Mouse (Mus musculus) fat pad, adult 2 months (tissue): ENCODE results near the gene Uqcrfs1.
A peak's percentile ranks its signal among the peaks of the same experiment; 100 is the strongest.

Experiments
- DNase-seq: peaks from one replicate; pipeline ENCODE4 v3.0.0-alpha.2; 2011; ENCODE audit warnings: low read depth, low spot score; ENCODE audit errors: extremely low read depth

Gene Uqcrfs1

DNA sequence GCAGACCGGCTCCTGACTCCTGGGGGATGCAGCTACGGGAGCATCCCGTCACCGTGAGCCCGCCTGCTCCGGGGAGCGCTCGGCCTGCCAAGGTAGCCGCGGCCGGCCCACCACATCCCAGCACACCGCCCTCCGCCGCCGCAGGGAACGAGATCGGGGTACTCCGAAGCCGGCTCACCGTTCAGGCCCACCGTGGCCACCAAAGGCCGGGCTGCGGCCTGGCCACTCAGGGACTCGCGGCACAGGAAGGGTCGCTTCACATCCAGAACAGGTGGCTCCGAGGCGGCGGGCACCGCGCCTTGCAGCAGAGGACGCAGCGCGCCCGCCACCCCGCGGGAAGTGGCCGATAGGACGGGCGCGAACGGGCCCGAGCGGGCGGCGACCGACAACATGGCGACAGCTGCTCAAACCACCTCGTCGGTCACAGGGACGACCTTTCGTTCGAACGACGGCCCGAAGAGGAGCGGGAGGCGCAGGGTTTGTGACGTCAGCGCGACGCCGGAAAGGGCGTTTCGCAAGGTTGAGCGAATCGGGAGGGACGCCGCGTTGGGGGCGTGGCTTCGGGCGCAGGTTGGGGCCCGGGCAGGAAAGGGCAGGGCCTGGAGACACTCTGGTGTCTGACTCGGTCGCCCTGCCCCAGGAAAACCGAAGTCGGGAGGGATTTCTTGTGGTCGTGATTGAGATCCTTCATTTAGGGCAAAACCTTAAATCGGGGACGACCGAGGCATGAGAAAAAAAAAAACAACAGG is at the start of gene Uqcrfs1:
Gene Uqcrfs1 (minus strand): TSS at position 507 of the 749 bp plus-strand sequence.
- peak; percentile 25 for DNase-seq

DNA sequence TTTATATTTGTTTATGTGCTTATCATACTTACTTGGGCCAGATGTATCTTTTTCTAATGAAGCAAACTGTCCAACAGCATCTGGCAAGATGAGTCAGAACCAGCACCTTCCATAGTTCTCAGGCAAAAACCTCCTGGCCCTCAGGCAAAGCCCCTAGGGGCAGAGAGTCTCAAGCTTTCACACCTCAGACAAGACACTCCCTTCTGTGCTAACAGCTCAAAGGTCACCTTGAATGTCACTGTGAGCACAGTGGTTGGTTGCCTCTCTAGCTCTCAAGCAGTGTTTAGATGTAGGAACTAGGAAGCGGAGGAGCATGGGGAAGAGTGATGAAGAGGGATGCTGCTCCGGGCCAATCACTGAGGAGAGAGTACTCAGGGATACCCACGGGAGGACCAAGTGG is 40.6 kb upstream of the Uqcrfs1 start:
- DNase-seq: no peak

DNA sequence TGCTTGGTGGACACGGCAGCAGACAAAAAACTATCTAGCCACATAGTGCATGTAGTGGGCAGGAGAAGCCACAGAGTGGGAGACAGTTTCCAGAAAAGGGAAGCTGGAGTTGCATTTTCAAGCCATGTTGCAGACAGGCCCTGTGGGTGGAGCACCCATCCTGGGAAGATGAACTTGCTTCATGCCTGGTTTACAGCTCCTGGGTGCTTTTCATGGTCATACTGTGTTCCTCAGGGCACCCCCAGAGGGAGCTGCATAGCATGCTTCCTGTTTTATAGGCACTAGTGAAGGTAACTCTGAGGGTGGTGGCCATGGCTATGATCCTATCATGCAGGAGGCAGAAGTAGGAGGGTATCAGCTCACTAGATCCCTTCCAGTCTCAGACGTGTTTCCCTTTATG is 37.4 kb upstream of the Uqcrfs1 start:
- DNase-seq: no peak

- peak; percentile 81 for DNase-seq
These were observed 33.6 kb upstream of the Uqcrfs1 start for GRCm38 (mm10) chr13:30578806-30579205.

DNA sequence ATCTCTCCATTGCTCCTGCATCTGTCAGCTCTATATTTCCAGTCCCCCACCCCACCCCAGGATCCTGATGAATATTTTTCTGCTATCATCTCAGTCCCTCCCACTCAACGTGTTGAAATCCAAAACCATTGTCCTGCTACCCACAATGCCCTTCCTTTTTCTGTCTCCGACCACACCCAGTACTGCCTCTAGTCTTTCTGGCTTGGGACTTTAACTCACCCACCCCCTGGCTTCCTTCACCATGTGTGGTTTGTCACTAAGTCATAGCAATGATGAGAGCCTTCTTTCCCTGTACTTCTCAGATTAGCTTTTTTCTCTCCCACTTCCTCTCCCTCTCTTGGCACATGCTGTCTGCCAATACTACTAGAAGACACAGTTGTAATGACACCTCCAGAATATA is 31.7 kb upstream of the Uqcrfs1 start:
- DNase-seq: no peak

GRCm38 (mm10) chr13:30572971-30573370 is 27.8 kb upstream of the Uqcrfs1 start:
- no peak for DNase-seq

DNA sequence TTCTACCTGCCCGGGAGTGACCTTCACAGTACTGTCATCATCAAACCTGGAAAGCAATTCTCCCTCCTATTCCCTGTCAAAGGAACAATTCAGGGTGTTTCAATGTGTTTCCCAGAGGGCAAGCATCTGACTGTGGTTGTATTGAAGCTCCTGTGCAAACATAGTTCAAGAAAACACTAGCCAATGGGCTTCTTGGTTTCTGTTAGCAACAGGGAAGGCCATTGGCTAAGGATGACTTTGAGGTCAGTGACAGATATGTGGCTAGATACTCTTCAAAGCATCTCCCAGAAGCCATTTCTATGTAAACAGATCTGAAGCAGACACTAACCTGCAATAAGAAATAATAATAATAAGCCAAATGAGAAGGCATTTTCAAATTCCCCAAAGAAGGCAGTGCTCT is 25.0 kb upstream of the Uqcrfs1 start:
- DNase-seq: no peak

- DNase-seq: no peak
These were observed 22.4 kb upstream of the Uqcrfs1 start for GRCm38 (mm10) chr13:30567571-30567970.

GRCm38 (mm10) chr13:30566767-30567166 is 21.6 kb upstream of the Uqcrfs1 start:
- DNase-seq: no peak

- DNase-seq: no peak
These were observed 15.4 kb upstream of the Uqcrfs1 start for GRCm38 (mm10) chr13:30560603-30561002.

- DNase-seq: no peak
These were observed 14.9 kb upstream of the Uqcrfs1 start for GRCm38 (mm10) chr13:30560052-30560451.

DNA sequence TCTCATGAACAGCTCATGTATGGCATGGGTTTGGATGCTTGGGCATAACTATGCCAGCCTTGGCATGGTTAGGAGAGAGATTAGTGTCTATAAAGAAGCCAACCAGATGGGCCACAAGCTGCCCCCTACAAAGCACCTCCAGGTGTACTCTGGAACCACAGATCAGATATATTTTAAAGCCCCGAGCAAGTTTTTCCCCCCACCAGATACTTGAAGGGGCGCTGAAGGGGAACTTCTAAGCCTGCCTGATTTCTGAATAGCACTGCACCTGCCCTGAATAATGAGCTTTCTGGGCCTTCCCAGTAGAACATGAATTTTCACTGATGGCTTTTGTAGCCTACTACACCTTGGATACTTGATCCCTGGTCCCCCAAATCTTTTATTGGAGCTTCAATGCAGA is 12.6 kb upstream of the Uqcrfs1 start:
- no peak for DNase-seq

GRCm38 (mm10) chr13:30553051-30553587 is 8.0 kb upstream of the Uqcrfs1 start:
- DNase-seq: no peak

- no peak for DNase-seq
These were observed 4.2 kb upstream of the Uqcrfs1 start for GRCm38 (mm10) chr13:30549339-30549738.

- DNase-seq: no peak
These were observed 3.7 kb upstream of the Uqcrfs1 start for GRCm38 (mm10) chr13:30548835-30549234.

GRCm38 (mm10) chr13:30530761-30531160 is 14.4 kb downstream of the Uqcrfs1 start:
- DNase-seq: no peak

DNA sequence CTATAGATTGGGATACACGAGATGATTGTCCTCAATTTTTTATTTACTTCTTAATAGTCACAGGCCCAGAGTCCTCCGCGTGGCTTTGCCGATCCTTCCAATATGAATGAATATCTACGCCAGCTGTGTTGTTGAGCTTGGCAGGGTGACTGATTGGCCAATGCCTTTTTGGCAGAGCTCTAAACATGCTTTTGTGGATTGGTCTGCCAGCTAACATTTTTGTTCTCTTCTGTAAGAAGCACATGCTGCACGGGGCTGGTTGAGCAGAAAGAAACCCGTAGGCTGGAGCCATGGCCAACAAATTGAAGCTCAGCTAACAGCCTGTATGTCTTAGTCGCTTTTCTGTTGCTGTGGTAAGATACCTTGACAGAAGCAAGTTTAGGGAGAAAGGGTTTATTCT is 20.2 kb downstream of the Uqcrfs1 start:
- peak; percentile 51 for DNase-seq

- no peak for DNase-seq
These were observed 21.2 kb downstream of the Uqcrfs1 start for GRCm38 (mm10) chr13:30523971-30524370.

- no peak for DNase-seq
These were observed 21.8 kb downstream of the Uqcrfs1 start for GRCm38 (mm10) chr13:30523246-30523891.

- DNase-seq: no peak
These were observed 23.8 kb downstream of the Uqcrfs1 start for GRCm38 (mm10) chr13:30521282-30521902.

GRCm38 (mm10) chr13:30518191-30518590 is 27.0 kb downstream of the Uqcrfs1 start:
- no peak for DNase-seq

DNA sequence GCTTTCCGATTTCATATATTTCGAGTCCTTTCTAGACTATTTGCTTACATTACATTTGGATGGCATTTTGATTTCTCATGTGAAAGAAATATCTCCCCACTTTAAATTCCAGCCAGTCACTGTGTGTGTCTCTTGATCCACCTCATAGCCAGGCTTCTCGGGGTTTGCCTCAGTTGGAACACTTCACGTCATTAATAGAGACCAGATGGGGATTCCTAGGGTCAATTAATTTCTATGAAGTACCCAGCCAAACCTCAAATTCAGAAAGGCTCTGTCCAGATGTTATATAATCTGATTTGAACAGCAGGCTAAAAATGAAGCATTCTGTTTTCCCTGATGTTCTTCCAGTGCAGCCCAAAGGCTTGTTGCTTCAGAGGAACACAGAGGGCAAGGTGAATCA is 37.5 kb downstream of the Uqcrfs1 start:
- DNase-seq: no peak
